In genomic region chr9:33769811-33770210, GRCm38 (mm10) we compare ENCODE assay signal across 21 mouse cellular contexts.
DNase-seq lines count a peak whose midpoint lies in the region; ATAC-seq and TF ChIP-seq lines count a peak whose summit lies in the region.
"Had no signal": no experiment of that assay in that cellular context is flagged by ENCODE, and none has a peak within 500 bp of the region (broad histone marks: within the 10 kb centered on the region; RNA-seq: fewer than 3 reads in every experiment).

No protein-coding gene starts in this region.

- no peak overlapping the region for H3K9ac ChIP-seq in hindbrain, postnatal 0 days (replicated peaks; ENCODE audit: low read length)
- no peak overlapping the region for H3K9ac ChIP-seq in hindbrain, embryonic 12.5 days
- no peak overlapping the region for H3K9ac ChIP-seq in midbrain, postnatal 0 days (replicated peaks; ENCODE audit: low read length, poor library complexity, severe bottlenecking)
- H3K9ac ChIP-seq in midbrain, embryonic 16.5 days (ENCODE audit: low read depth, low read length), result no peak overlapping the region
- H3K9ac ChIP-seq in stomach, postnatal 0 days (ENCODE audit: low read length), result no peak overlapping the region
- H3K9ac ChIP-seq: heart, embryonic 13.5 days; limb, embryonic 13.5 days; liver, embryonic 13.5 days; lung, embryonic 15.5 days; midbrain, embryonic 15.5 days had no signal

- H3K9me3 ChIP-seq in hindbrain, postnatal 0 days (ENCODE audit: low read length), result no peaks in the 10 kb centered on the region
- no peaks in the 10 kb centered on the region for H3K9me3 ChIP-seq in hindbrain, embryonic 12.5 days (replicated peaks)
- no peaks in the 10 kb centered on the region for H3K9me3 ChIP-seq in midbrain, postnatal 0 days (ENCODE audit: low read length)
- no peaks in the 10 kb centered on the region for H3K9me3 ChIP-seq in midbrain, embryonic 16.5 days (replicated peaks; ENCODE audit: control insufficient read depth, low read length, poor library complexity, severe bottlenecking)
- no peaks in the 10 kb centered on the region for H3K9me3 ChIP-seq in stomach, postnatal 0 days (ENCODE audit: control insufficient read depth, low read length)
- H3K9me3 ChIP-seq: heart, embryonic 13.5 days; limb, embryonic 13.5 days; liver, embryonic 13.5 days; lung, embryonic 15.5 days; midbrain, embryonic 15.5 days had no signal

- H3K36me3 ChIP-seq in hindbrain, postnatal 0 days (ENCODE audit: insufficient read depth, low read length), result no peaks in the 10 kb centered on the region
- H3K36me3 ChIP-seq in hindbrain, embryonic 12.5 days, result no peaks in the 10 kb centered on the region
- no peaks in the 10 kb centered on the region for H3K36me3 ChIP-seq in midbrain, postnatal 0 days (ENCODE audit: insufficient read depth, low read length)
- H3K36me3 ChIP-seq in midbrain, embryonic 16.5 days (ENCODE audit: control insufficient read depth, insufficient read depth, low read length), result no peaks in the 10 kb centered on the region
- H3K36me3 ChIP-seq in stomach, postnatal 0 days (ENCODE audit: control insufficient read depth, insufficient read depth, low read length), result no peaks in the 10 kb centered on the region
- H3K36me3 ChIP-seq: heart, embryonic 13.5 days; limb, embryonic 13.5 days; liver, embryonic 13.5 days; lung, embryonic 15.5 days; midbrain, embryonic 15.5 days had no signal

- H3K27me3 ChIP-seq in hindbrain, postnatal 0 days (ENCODE audit: insufficient read depth, low read length), result no peaks in the 10 kb centered on the region
- no peaks in the 10 kb centered on the region for H3K27me3 ChIP-seq in hindbrain, embryonic 12.5 days
- no peaks in the 10 kb centered on the region for H3K27me3 ChIP-seq in midbrain, postnatal 0 days (ENCODE audit: insufficient read depth, low read length)
- no peaks in the 10 kb centered on the region for H3K27me3 ChIP-seq in midbrain, embryonic 16.5 days (ENCODE audit: control insufficient read depth, insufficient read depth, low read depth, low read length)
- no peaks in the 10 kb centered on the region for H3K27me3 ChIP-seq in Patski
- H3K27me3 ChIP-seq in stomach, postnatal 0 days (ENCODE audit: control insufficient read depth, insufficient read depth, low read length), result no peaks in the 10 kb centered on the region
- H3K27me3 ChIP-seq: heart, embryonic 13.5 days; limb, embryonic 13.5 days; liver, embryonic 13.5 days; lung, embryonic 15.5 days; midbrain, embryonic 15.5 days had no signal

- no peak for ATAC-seq in hindbrain, postnatal 0 days
- no peak for ATAC-seq in hindbrain, embryonic 12.5 days (ENCODE audit: low FRiP score)
- no peak for ATAC-seq in midbrain, postnatal 0 days (ENCODE audit: low FRiP score)
- no peak for ATAC-seq in midbrain, embryonic 16.5 days
- no peak for ATAC-seq in Patski
- ATAC-seq in stomach, postnatal 0 days (ENCODE audit: low FRiP score, low TSS enrichment), result no peak
- ATAC-seq: forebrain, embryonic 14.5 days; midbrain, embryonic 15.5 days had no signal

- no peak for TF ChIP-seq EP300 in stomach, postnatal 0 days (optimal IDR thresholded peaks at IDR 0.05)

- in situ Hi-C loops in Patski (cut with MboI; ENCODE audit: low pct_unique_long_range_greater_than_20kb), result no loop called here

- H3K4me2 ChIP-seq in hindbrain, postnatal 0 days (ENCODE audit: low read depth, low read length), result no peak overlapping the region
- H3K4me2 ChIP-seq in hindbrain, embryonic 12.5 days (replicated peaks), result no peak overlapping the region
- H3K4me2 ChIP-seq in midbrain, postnatal 0 days (ENCODE audit: low read depth, low read length, poor library complexity, severe bottlenecking), result no peak overlapping the region
- H3K4me2 ChIP-seq in midbrain, embryonic 16.5 days (ENCODE audit: low read length), result no peak overlapping the region
- H3K4me2 ChIP-seq in stomach, postnatal 0 days (replicated peaks; ENCODE audit: low read depth), result no peak overlapping the region
- H3K4me2 ChIP-seq: heart, embryonic 13.5 days; limb, embryonic 13.5 days; liver, embryonic 13.5 days; lung, embryonic 15.5 days; midbrain, embryonic 15.5 days had no signal

- POLR2A ChIA-PET in Patski (lab: Charles Lee), result no interaction called here

- peak; percentile 37 for TF ChIP-seq CTCF in hindbrain, postnatal 0 days (IDR thresholded peaks at IDR 0.05; ENCODE audit: low read depth)
- TF ChIP-seq CTCF in midbrain, postnatal 0 days (IDR thresholded peaks at IDR 0.05), result peak; percentile 25; the same call in 1 of the 2 replicates
- peak; percentile 44 for TF ChIP-seq CTCF in Patski (IDR thresholded peaks at IDR 0.05)
- 0 out of 2 replicates have a peak, but pooled peaks have one; percentile 17 for TF ChIP-seq CTCF in stomach, postnatal 0 days (IDR thresholded peaks at IDR 0.05; ENCODE audit: low read depth)

- no peaks in the 10 kb centered on the region for H3K4me1 ChIP-seq in hindbrain, postnatal 0 days (ENCODE audit: insufficient read depth, low read length)
- no peaks in the 10 kb centered on the region for H3K4me1 ChIP-seq in hindbrain, embryonic 12.5 days
- no peaks in the 10 kb centered on the region for H3K4me1 ChIP-seq in midbrain, postnatal 0 days (ENCODE audit: insufficient read depth, low read length)
- H3K4me1 ChIP-seq in midbrain, embryonic 16.5 days (ENCODE audit: control insufficient read depth, insufficient read depth, low read length), result no peaks in the 10 kb centered on the region
- H3K4me1 ChIP-seq in stomach, postnatal 0 days (replicated peaks; ENCODE audit: control insufficient read depth, insufficient read depth), result no peaks in the 10 kb centered on the region
- H3K4me1 ChIP-seq: heart, embryonic 13.5 days; limb, embryonic 13.5 days; liver, embryonic 13.5 days; lung, embryonic 15.5 days; midbrain, embryonic 15.5 days had no signal

- peak; percentile 6 for DNase-seq in hindbrain, postnatal 0 days (ENCODE audit: low spot score)
- DNase-seq in midbrain, postnatal 0 days (ENCODE audit: low spot score), result no peak
- DNase-seq in Patski (ENCODE audit: low read depth, low spot score), result no peak
- DNase-seq in stomach, postnatal 0 days (ENCODE audit: low spot score), result no peak
- DNase-seq in ovary, adult 18-20 months (ENCODE audit: low spot score), result no peak
- no peak for DNase-seq in gastrocnemius, postnatal 25 days
- DNase-seq: adrenal gland, postnatal 25 days; gastrocnemius, postnatal 36 days; heart, adult 2 months; heart, postnatal 14 days; kidney, adult 2 months; kidney, postnatal 14 days; liver, embryonic 13.5 days had no signal

- no peak overlapping the region for H3K27ac ChIP-seq in hindbrain, postnatal 0 days
- H3K27ac ChIP-seq in hindbrain, embryonic 12.5 days, result no peak overlapping the region
- H3K27ac ChIP-seq in midbrain, postnatal 0 days (ENCODE audit: low read depth, low read length), result no peak overlapping the region
- H3K27ac ChIP-seq in midbrain, embryonic 16.5 days (ENCODE audit: low read length), result no peak overlapping the region
- no peak overlapping the region for H3K27ac ChIP-seq in stomach, postnatal 0 days (replicated peaks)
- H3K27ac ChIP-seq: heart, adult 2 months; heart, embryonic 13.5 days; limb, embryonic 13.5 days; liver, embryonic 13.5 days; lung, embryonic 15.5 days; macrophage; midbrain, embryonic 15.5 days had no signal

- WGBS in hindbrain, postnatal 0 days, result 97% methylated on average over 2 of the region's 2 CpGs
- WGBS in hindbrain, embryonic 12.5 days, result 85% methylated on average over 2 of the region's 2 CpGs
- 92% methylated on average over 2 of the region's 2 CpGs for WGBS in midbrain, postnatal 0 days
- WGBS in midbrain, embryonic 16.5 days, result 92% methylated on average over 2 of the region's 2 CpGs
- 92% methylated on average over 2 of the region's 2 CpGs for WGBS in stomach, postnatal 0 days

- CTCF ChIA-PET in Patski (lab: Charles Lee), result no interaction called here

- no peak overlapping the region for H3K4me3 ChIP-seq in hindbrain, postnatal 0 days (ENCODE audit: low read length)
- no peak overlapping the region for H3K4me3 ChIP-seq in hindbrain, embryonic 12.5 days
- no peak overlapping the region for H3K4me3 ChIP-seq in midbrain, postnatal 0 days (ENCODE audit: low read depth, low read length)
- H3K4me3 ChIP-seq in midbrain, embryonic 16.5 days (ENCODE audit: low read depth, low read length), result no peak overlapping the region
- H3K4me3 ChIP-seq in stomach, postnatal 0 days (ENCODE audit: low read depth, low read length), result no peak overlapping the region
- H3K4me3 ChIP-seq: heart, adult 2 months; heart, embryonic 13.5 days; limb, embryonic 13.5 days; liver, embryonic 13.5 days; lung, embryonic 15.5 days; midbrain, embryonic 15.5 days had no signal
